Comparison of ENCODE assay signal across 10 mouse cellular contexts in the genomic region with DNA sequence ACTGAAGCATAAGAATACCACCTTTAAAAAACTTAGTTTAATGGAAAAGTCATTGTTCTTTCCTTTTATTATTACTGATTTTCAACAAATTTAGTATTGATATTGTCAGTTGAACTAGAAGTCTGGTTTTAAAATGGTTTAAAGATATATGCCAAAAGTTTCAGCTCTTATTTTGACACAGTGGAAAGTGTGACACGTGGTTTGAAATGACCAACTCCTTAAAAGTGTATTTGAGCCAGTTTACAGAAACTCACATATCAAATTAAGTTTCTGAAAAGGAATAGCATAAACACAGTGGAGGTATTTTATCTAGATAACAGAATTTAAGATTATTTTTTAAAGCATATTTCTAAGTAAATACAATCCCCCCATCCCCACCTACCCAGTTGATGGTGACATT. TPM values are rescaled to one million over a fixed set of nuclear protein-coding genes. Genes with fewer than 3 reads are reported as not detected.
A peak's percentile ranks its signal among the peaks of the same experiment; 100 is the strongest.
DNase-seq lines count a peak whose midpoint lies in the region; ATAC-seq and TF ChIP-seq lines count a peak whose summit lies in the region.
"Had no signal": no experiment of that assay in that cellular context is flagged by ENCODE, and none has a peak within 500 bp of the region (broad histone marks: within the 10 kb centered on the region; RNA-seq: fewer than 3 reads in every experiment).

No protein-coding gene starts in this region.

- H3K9ac ChIP-seq in midbrain, postnatal 0 days (replicated peaks; ENCODE audit: low read length, poor library complexity, severe bottlenecking), result no peak overlapping the region
- H3K9ac ChIP-seq in liver, embryonic 14.5 days (replicated peaks), result no peak overlapping the region

- WGBS in midbrain, embryonic 10.5 days, result 91% methylated on average over 1 of the region's 1 CpGs
- 92% methylated on average over 1 of the region's 1 CpGs for WGBS in midbrain, postnatal 0 days
- WGBS in liver, embryonic 14.5 days (ENCODE audit: insufficient replicate concordance), result 80% methylated on average over 1 of the region's 1 CpGs

- H3K36me3 ChIP-seq in midbrain, embryonic 10.5 days, result peaks cover 57% of the 10 kb centered on the region
- H3K36me3 ChIP-seq in midbrain, postnatal 0 days (ENCODE audit: insufficient read depth, low read length), result peaks cover 13% of the 10 kb centered on the region
- H3K36me3 ChIP-seq in liver, embryonic 14.5 days (replicated peaks; ENCODE audit: control insufficient read depth, insufficient read depth, low read depth), result peaks cover 17% of the 10 kb centered on the region

- H3K4me2 ChIP-seq in midbrain, postnatal 0 days (ENCODE audit: low read depth, low read length, poor library complexity, severe bottlenecking), result no peak overlapping the region
- H3K4me2 ChIP-seq in liver, embryonic 14.5 days (ENCODE audit: low read depth), result peak overlapping the region; percentile 94

- no peak for DNase-seq in gastrocnemius, adult 2 months
- DNase-seq in gastrocnemius, adult 18-20 months (ENCODE audit: low spot score), result no peak
- no peak for DNase-seq in midbrain, embryonic 10.5 days (ENCODE audit: low spot score)
- DNase-seq in midbrain, postnatal 0 days (ENCODE audit: low spot score), result no peak
- no peak for DNase-seq in liver, embryonic 14.5 days (ENCODE audit: low read depth in 3 of 3, low spot score in 3 of 3)
- no peak for DNase-seq in urinary bladder, adult 18-20 months (ENCODE audit: low spot score in 2 of 2)
- DNase-seq in c-Kit-positive CD71-positive TER-119-positive erythroid progenitor cells, embryonic 14.5 days (ENCODE audit: low spot score), result no peak
- DNase-seq in layer of hippocampus, postnatal 36 days, result no peak
- DNase-seq: cerebellum, adult 11-12 months had no signal

- H3K27me3 ChIP-seq in midbrain, embryonic 10.5 days (ENCODE audit: low read depth, poor library complexity, severe bottlenecking), result no peaks in the 10 kb centered on the region
- no peaks in the 10 kb centered on the region for H3K27me3 ChIP-seq in midbrain, postnatal 0 days (ENCODE audit: insufficient read depth, low read length)
- H3K27me3 ChIP-seq in liver, embryonic 14.5 days (ENCODE audit: control insufficient read depth, insufficient read depth, low read length), result no peaks in the 10 kb centered on the region

- peak overlapping the region; percentile 99; the same call in 1 of the 2 replicates for H3K27ac ChIP-seq in gastrocnemius, adult 2 months
- no peak overlapping the region for H3K27ac ChIP-seq in midbrain, embryonic 10.5 days (replicated peaks)
- H3K27ac ChIP-seq in midbrain, postnatal 0 days (ENCODE audit: low read depth, low read length), result no peak overlapping the region
- no peak overlapping the region for H3K27ac ChIP-seq in liver, embryonic 14.5 days

- ATAC-seq in midbrain, postnatal 0 days (ENCODE audit: low FRiP score), result no peak
- no peak for ATAC-seq in liver, embryonic 14.5 days (ENCODE audit: insufficient read depth)

- no peak for TF ChIP-seq CTCF in gastrocnemius, adult 2 months (IDR thresholded peaks at IDR 0.05)
- no peak for TF ChIP-seq CTCF in midbrain, postnatal 0 days (IDR thresholded peaks at IDR 0.05)
- no peak for TF ChIP-seq CTCF in liver, embryonic 14.5 days (IDR thresholded peaks at IDR 0.05; ENCODE audit: low read depth)

- intact Hi-C loops in gastrocnemius, adult 2 months (cut with DNase I), result loop anchor here (5.0 kb wide), 1 partner anchor 157 kb away; the partner anchor contains the start of gene Lrrfip2

- peaks cover 53% of the 10 kb centered on the region for H3K4me1 ChIP-seq in midbrain, embryonic 10.5 days
- peaks cover 21% of the 10 kb centered on the region; the same call in 1 of the 2 replicates for H3K4me1 ChIP-seq in midbrain, postnatal 0 days (ENCODE audit: insufficient read depth, low read length)
- peaks cover 8 to 18% of the 10 kb centered on the region in 2 experiments; a peak in 3 of 4 replicates for H3K4me1 ChIP-seq in liver, embryonic 14.5 days (replicated peaks; ENCODE audit: control insufficient read depth in 2 of 2, insufficient read depth in 2 of 2, low read length in 1 of 2)

- H3K4me3 ChIP-seq in gastrocnemius, adult 2 months, result peak overlapping the region; percentile 88
- peak overlapping the region; percentile 92 for H3K4me3 ChIP-seq in midbrain, embryonic 10.5 days
- H3K4me3 ChIP-seq in midbrain, postnatal 0 days (ENCODE audit: low read depth, low read length), result no peak overlapping the region
- H3K4me3 ChIP-seq in liver, embryonic 14.5 days (ENCODE audit: insufficient read depth in 1 of 2, low read depth in 2 of 2, low read length in 2 of 2), result peak overlapping the region in 1 of 2 experiments; percentile 74; a peak in 2 of 4 replicates

- no peaks in the 10 kb centered on the region for H3K9me3 ChIP-seq in midbrain, embryonic 10.5 days (replicated peaks)
- no peaks in the 10 kb centered on the region for H3K9me3 ChIP-seq in midbrain, postnatal 0 days (ENCODE audit: low read length)
- no peaks in the 10 kb centered on the region for H3K9me3 ChIP-seq in liver, embryonic 14.5 days (ENCODE audit: control insufficient read depth, low read length)

- no peak for TF ChIP-seq EP300 in liver, embryonic 14.5 days (IDR thresholded peaks at IDR 0.05; ENCODE audit: low read depth)

RNA-seq across cellular contexts. Expression of gene Epm2aip1, which starts 2.2 kb away (rescaled TPM):
- total RNA-seq in gastrocnemius, adult 2 months (2021), result 10 to 100 TPM; 21.1 to 24.7 TPM
- total RNA-seq in gastrocnemius, adult 18-20 months (2021), result 10 to 100 TPM; 19.7 to 20.4 TPM
- polyA plus RNA-seq in midbrain, embryonic 10.5 days (2016; fragmentation: Nextera tagmentation; extraction: Ambion mirVana), result 25.3 and 30.4 TPM in 2 replicates
- total RNA-seq in midbrain, postnatal 0 days (2014; rRNA removed), result 95.1 and 127 TPM in 2 replicates
- 41.1 and 46.6 TPM in 2 replicates for polyA plus RNA-seq in midbrain, postnatal 0 days (2015; fragmentation: Nextera tagmentation; extraction: Ambion mirVana)
- 7.8 and 9.0 TPM in 2 replicates for polyA plus RNA-seq in liver, embryonic 14.5 days (2012; rRNA removed)
- polyA plus RNA-seq in liver, embryonic 14.5 days (2014; fragmentation: Nextera tagmentation; extraction: Ambion mirVana), result 7.8 and 8.1 TPM in 2 replicates
- total RNA-seq in layer of hippocampus, postnatal 36 days (2021), result 10 to 100 TPM; 75.9 to 84.3 TPM

RNA-seq across cellular contexts. Expression of gene Mlh1, which starts 2.4 kb away (rescaled TPM):
- 1 to 10 TPM; 5.1 to 6.4 TPM for total RNA-seq in gastrocnemius, adult 2 months (2021)
- 1 to 10 TPM; 5.4 to 6.4 TPM for total RNA-seq in gastrocnemius, adult 18-20 months (2021)
- polyA plus RNA-seq in midbrain, embryonic 10.5 days (2016; fragmentation: Nextera tagmentation; extraction: Ambion mirVana), result 51.9 and 54.3 TPM in 2 replicates
- total RNA-seq in midbrain, postnatal 0 days (2014; rRNA removed), result 12.6 and 19.6 TPM in 2 replicates
- 20.4 and 20.6 TPM in 2 replicates for polyA plus RNA-seq in midbrain, postnatal 0 days (2015; fragmentation: Nextera tagmentation; extraction: Ambion mirVana)
- polyA plus RNA-seq in liver, embryonic 14.5 days (2012; rRNA removed), result 12.5 and 17.8 TPM in 2 replicates
- polyA plus RNA-seq in liver, embryonic 14.5 days (2014; fragmentation: Nextera tagmentation; extraction: Ambion mirVana), result 20.1 and 24.2 TPM in 2 replicates
- total RNA-seq in layer of hippocampus, postnatal 36 days (2021), result 10 to 100 TPM; 15.6 to 18.6 TPM

RNA-seq across cellular contexts. Expression of gene Trank1, which starts 37.6 kb away (rescaled TPM):
- not detected for total RNA-seq in gastrocnemius, adult 2 months (2021)
- under 1 TPM; 0.02 to 0.07 TPM for total RNA-seq in gastrocnemius, adult 18-20 months (2021)
- 0.05 and 0.39 TPM in 2 replicates for polyA plus RNA-seq in midbrain, embryonic 10.5 days (2016; fragmentation: Nextera tagmentation; extraction: Ambion mirVana)
- total RNA-seq in midbrain, postnatal 0 days (2014; rRNA removed), result 55.7 and 103 TPM in 2 replicates
- polyA plus RNA-seq in midbrain, postnatal 0 days (2015; fragmentation: Nextera tagmentation; extraction: Ambion mirVana), result 17.6 and 21.9 TPM in 2 replicates
- polyA plus RNA-seq in liver, embryonic 14.5 days (2012; rRNA removed), result 0.02 and 0.06 TPM in 2 replicates
- 0.03 TPM in 1 of 2 replicates, not detected in the other for polyA plus RNA-seq in liver, embryonic 14.5 days (2014; fragmentation: Nextera tagmentation; extraction: Ambion mirVana)
- total RNA-seq in layer of hippocampus, postnatal 36 days (2021), result 100 to 1,000 TPM; 201 to 218 TPM
- total RNA-seq: neutrophil, adult 5-6 weeks had no signal

Comparison
In these comparisons a context has a peak if more than half of its experiments do, and no peak if none do; other contexts are left out.
1. RNA of gene Trank1, which starts 37.6 kb away (total RNA-seq): 201 to 218 TPM in layer of hippocampus, postnatal 36 days and 55.7 to 103 TPM in midbrain, postnatal 0 days; not detected in gastrocnemius, adult 2 months and 0.02 to 0.07 TPM in gastrocnemius, adult 18-20 months; every median in the first group is over 10 times any median in the second.